Mouse (Mus musculus) heart, postnatal 14 days (tissue): ENCODE measurements around the gene Dlk2. TPM values are rescaled to one million over a fixed set of nuclear protein-coding genes. Genes with fewer than 3 reads are reported as not detected.

Experiments used
- DNase-seq, 2 experiments: peaks; one replicate each; pipeline ENCODE4 v3.0.0; 2021 to 2022
- intact Hi-C: fragments of 180-260 bp; cut with DNase I; formaldehyde crosslinking; loops from one replicate; pipeline ENCODE4 v1.15.1; 2025
- long read RNA-seq, 2 experiments: library from polyadenylated mRNA; stranded (forward); transcript quantifications; one replicate each; pipeline ENCODE4 v2.0.0; 2021
- total RNA-seq, 2 experiments: library from RNA; stranded (reverse); gene quantifications; 2 replicates each; pipeline ENCODE4 v1.2.3; 2021

Dlk2 gene
- under 1 TPM; 0.68 to 0.84 TPM for total RNA-seq
- long read RNA-seq, experiment 1 = 0 reads
- long read RNA-seq, experiment 2, partial matches to known transcripts = 1 of 1 reads
- long read RNA-seq, experiment 2, other reads (novel, unspliced or antisense) = 0 of 1 reads

DNA sequence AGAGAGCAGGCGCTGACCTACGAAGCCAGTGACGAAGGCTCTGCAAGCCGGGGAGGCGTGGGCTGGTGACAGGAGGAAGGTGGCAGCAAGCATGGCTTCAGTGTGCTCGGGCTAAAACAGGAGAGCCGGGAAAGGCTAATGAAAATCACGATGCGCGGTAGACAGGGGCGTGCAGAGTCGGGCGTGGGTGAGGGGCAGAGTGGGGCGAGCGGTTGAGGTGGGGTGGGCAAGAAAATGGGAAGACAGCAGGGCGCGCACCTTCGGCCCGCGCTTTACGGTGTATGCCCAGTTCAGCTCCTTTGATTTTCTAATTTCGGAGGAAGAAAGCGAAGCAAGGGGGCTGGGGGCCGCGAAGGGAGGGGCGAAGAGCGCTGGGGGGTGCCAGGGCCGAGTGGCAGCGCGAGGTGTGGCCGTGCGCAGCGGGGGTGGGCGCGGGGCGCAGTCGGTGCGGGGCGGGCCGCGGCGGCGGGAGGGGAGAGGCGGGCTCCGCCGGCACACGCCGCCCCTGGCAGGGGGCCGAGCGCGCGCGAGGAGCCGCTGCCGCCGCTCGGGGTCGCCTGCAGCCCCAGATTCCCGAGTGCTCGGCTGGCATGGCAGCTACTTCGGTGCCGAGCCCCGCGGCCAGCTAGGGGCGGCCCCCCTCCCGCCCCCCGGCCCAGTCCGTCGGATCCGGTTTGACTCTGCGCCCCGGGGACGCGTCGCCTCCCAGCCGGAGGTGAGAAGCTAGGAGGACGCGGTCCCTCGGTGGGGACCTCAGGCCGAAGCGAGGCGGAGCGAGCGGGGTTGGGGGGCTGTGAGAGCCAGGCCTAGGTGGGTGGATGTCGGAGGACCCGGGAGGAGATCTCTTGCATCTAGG, at the start of gene Dlk2:
Gene Dlk2 (plus strand): TSS at position 58 of the 856 bp plus-strand sequence.
- peak; percentile 25 to 27 for DNase-seq
- intact Hi-C loops = loop anchor here (1.0 to 5.0 kb wide), 2 partner anchors 31 to 565 kb away; partner anchors contain the start of gene 1600014C23Rik

DNA sequence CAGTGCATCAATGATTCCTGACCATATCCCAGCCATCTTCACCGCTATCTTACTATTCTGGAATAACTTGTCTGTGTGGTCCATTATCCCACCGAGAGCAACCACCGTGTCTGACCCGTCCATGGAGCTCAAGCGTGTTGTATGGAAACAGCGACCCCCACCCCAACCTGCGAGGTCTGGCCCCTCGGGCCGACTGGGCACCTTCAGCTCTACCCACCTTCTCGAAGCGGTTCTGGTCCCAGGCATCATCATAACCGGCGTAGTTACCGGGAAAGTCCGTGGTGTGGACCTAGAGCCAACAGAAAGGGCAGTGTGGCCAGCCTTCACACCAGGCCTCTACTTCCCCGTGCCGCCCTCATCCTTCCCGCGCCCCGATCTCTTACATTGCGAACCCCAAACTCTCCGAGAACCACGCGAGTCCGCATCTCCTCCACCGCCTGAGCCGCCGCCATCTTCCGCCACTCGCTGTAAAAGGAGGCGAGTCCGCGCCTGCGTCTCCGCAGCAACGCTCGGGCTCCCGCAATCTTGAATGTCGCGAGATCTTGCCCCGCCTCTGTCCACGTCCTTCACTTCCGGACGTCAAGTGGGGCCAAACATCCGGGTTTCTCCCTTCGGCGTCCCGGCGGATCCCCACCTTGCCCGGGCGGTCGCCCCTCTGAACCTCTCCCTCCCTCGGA, 49.6 kb upstream of the Dlk2 start, which contains the start of the genes Polr1c and Yipf3:
Gene Polr1c (minus strand): TSS at position 543 of the 677 bp plus-strand sequence.
Gene Yipf3 (plus strand): TSS at position 569 of the 677 bp plus-strand sequence.
- intact Hi-C loops = loop anchor here (5.0 kb wide), 1 partner anchor 135 kb away; the partner anchor contains the start of gene Zfp318

DNA sequence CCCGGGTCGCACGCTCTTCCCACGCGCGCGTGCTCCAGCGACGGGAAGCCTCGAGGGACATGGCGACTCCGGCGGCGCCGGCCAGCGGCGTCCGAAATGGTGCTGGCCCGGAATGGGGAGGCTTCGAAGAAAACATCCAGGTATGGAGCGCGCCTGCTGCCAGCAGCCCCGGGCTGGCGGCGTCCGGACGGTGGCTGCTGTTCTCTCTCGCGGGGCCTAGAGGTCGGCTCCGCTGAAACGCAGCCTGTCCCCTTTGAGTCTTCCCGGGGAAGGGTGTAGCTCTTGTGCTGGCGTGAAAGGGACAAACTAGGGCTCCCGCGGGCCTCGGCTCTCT, 49.1 kb upstream of the Dlk2 start:
- DNase-seq = no peak
- intact Hi-C loops = loop anchor here (5.0 kb wide), 1 partner anchor 134 kb away; the partner anchor contains the start of gene Zfp318

More for the DNA sequence above, 49.6 kb upstream of the Dlk2 start, which contains the start of the genes Polr1c and Yipf3:
- peak; percentile 93 to 97 for DNase-seq

DNA sequence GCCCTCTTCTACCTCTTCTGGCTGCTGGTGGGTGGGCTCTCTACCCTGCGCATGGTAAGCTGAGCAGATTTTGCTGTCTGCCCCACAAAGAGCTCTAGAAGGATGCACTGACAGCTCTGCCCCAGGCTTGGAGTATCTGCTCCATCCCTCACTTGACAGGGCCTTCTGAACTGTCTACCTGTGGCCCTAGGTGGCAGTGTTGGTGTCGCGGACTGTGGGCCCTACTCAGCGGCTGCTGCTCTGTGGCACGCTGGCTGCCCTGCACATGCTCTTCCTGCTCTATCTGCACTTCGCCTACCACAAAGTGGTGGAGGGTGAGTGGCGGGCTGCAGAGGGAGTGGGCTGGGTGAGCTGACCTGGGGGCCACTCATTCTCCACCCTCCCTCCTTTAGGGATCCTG, 46.0 kb upstream of the Dlk2 start:
- DNase-seq = no peak
- intact Hi-C loops = no loop called here

DNA sequence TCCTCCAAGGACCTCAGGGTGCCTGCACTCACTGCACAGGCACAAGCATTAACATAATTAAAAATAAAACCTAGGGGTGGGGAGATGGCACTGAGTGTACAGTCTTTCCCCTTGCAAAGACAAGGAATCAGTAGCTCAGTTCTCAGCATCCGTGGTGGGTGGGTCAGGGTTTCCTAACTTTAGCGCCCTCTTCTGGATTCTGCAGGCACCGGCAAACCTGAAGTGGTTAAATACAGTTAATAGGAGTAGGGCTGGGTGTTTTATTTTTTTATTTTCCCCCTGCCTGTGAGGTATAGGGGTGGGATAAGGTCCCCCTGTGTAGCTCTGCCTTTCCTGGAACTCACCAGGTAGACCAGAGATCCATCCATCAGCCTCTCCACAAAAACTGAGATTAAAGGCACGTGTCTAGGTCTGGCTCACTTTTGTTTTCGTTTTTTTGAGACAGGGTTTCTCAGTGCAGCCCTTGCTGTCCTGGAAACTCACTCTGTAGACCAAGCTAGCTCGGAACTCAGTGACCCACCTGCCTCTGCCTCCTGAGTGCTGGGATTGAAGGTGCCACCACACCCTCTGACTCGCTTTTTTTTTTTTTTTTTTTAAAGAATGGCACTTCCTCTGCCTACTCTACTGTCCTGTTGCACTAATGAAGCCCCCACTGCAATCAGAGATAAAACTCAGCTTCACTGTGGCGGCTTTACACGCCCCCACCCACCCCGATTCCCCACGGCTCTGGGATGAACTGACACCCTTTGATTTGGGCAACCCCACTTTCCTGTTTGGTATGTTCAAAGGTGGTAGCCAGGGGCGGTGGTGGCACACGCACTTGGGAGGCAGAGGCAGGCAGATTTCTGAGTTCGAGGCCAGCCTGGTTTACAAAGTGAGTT, 44.4 kb upstream of the Dlk2 start:
- intact Hi-C loops = no loop called here
- peak in 1 of 2 experiments; percentile 45 for DNase-seq

DNA sequence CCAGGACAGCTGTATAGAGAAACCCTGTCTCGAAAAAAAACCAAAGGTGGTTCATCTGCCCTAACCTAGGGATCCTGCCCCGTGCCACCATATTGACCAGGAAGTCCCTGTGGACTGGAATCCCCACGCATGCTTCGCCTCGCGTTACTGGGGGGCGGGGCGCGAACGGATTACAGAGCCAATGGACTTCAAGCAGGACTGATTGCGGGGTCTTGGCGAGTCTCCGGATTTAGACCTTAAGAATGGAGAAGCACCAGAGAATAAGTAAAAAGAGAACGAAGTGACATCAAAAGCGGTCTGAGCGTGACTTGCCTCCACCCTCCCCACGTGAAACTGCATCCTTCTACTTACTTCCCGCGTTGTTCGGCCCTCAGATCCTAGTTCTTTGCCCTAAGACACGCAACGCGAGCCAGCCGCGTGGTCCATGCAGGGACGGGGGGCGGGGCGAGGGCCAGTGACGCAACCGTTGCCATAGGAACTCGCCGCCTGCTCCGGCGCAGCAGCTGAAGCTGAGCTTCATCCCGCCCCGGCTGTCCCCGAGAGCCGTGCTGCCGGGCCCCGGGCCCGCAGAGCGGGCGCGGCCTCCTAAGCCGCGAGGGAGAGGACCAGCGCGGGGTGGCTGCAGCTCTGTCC, 43.7 kb upstream of the Dlk2 start, which contains the start of gene Lrrc73:
Gene Lrrc73 (plus strand): TSS at position 80 of the 633 bp plus-strand sequence.
- DNase-seq = peak; percentile 91 to 94
- intact Hi-C loops = no loop called here

DNA sequence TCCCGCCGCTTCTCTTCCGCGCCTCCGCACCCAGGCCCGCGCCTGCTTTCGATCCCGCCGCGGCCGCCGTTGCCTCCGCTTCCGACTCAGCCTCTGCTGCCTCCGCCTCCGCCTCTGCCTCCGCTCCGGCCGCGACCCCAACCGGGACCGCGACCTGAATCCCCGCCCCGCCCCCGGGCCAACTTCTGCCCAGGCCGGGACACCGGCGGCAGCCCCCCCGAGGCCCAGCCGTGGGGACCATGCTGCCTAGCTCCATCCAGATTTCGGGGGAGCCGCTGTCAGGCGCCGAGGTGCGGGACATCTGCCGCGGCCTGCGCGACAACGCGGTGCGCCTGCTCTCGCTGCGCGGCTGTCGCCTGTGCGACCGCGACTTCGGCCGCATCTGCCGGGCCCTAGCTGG, 43.1 kb upstream of the Dlk2 start:
- DNase-seq = no peak
- intact Hi-C loops = no loop called here

DNA sequence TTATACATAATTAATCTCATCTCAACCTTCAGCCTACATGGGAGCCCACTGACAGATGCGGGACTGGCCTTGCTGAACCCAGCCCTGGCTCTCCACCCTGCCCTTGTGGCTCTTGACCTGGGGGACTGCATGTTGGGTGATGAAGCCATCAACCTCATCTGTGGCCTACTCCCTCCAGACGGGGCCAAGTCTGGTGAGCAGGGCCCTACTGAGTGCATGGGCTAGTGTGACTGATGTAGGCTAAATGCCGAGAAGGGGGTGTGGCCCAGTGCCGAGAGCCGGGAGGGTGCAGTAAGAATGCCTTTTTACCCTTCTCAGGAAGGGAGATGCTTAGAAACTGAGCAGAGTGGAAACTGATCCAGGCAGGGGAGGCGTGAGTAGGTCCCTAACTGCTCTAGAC, 42.1 kb upstream of the Dlk2 start:
- intact Hi-C loops = no loop called here
- DNase-seq = no peak

DNA sequence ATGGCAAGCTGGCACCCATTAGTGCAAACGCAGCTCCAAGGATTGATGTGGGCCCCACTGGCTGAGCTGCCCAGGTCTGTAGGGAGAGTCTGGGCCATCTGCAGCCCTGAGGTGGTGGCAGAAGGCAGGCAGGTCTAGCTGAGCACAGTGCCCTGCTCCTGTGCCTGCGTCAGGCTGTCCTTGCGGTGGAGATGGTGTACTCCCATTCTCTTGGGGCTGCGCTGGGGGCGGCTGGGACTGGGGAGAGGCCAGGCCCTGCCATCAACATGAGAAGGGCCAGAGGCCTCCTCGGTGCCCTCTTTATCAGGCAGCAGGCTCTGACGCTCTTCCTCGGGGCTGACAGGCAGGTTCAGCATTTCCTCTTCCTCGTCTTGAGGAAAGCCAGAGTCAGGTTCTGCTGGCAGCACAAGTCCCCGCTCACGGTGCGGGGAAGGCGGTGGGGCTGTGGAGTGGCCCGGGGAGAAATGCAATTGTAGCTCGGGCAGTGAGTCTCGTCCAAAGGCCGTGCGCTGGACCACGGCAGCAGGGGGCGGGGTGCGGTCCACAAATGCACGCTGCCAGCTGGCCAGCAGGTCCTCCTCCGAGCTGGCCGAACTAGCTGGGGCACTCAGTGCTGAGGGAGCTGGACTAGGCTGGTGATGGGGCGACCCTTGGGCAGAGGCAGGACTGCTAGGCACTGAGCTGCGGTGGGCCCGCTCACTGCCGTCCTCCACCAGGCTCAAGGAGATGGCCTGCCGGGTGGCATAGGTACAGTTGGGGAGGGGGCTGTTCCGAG, 38.8 kb upstream of the Dlk2 start:
- intact Hi-C loops = no loop called here
- no peak for DNase-seq

DNA sequence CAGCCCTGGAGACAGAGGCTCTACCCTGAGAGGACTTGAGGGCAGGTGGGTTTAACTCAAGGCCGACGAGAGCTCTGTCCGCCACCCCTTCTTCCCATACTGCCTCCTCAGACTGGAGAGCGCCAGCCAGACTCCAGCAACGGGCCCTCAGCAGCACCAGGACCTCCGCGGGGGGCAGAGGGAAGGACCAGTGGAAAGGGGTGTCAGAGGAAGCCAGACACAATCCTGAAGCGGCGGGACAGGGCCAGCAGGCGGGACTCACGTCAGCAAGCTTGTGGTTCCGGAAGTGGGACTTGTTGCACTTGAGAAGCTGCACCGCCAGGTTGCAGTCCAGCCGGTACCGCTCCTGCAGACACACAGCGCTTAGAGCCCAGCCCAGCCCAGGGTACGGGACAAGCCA, 37.5 kb upstream of the Dlk2 start:
- intact Hi-C loops = no loop called here
- DNase-seq = no peak

DNA sequence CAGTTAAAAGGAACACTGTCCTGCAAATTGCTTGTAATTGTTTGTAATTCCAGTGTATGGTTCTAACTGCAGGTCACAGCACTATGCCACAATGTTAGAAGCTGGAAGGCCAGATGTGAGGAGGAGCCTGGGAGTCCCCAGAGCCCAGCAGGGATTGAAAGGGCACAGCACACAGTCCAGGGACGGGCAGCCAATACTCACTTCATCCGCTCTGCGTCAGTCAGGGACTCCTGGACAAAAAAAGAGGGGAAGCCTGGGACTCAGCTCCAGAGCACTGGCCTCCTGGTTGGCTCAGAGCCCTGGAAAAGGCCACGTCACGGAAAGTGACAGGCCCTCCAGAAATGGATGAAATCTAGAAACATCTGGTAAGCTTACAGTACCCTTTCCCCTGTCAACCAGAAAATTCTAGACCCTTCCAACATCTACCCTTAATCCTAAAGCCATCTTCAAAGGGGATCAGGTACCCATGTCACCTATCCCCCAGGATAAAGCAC, 35.0 kb upstream of the Dlk2 start:
- intact Hi-C loops = no loop called here
- DNase-seq = no peak

DNA sequence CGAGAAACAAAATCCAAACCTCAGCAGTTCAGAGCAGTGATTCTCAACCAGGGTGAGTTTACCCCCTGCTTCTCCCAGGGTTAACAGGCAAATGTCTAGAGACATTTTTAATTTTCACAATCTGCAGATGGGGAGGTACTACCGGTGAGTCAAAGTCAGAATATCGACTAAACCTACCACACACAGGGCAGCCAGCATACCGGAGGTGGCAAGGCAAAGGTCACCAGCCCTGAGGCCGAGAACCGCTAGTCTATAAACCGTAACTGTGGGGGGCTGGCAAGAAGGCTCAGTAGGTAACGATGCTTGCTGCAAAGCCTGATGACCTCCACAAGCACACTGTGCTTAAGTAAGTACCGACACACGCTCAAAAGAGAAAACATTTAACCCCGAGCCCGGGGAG, 31.7 kb upstream of the Dlk2 start:
- DNase-seq = no peak
- intact Hi-C loops = loop anchor here (5.0 kb wide), 1 partner anchor 122 kb away; no protein-coding TSS in a partner anchor

DNA sequence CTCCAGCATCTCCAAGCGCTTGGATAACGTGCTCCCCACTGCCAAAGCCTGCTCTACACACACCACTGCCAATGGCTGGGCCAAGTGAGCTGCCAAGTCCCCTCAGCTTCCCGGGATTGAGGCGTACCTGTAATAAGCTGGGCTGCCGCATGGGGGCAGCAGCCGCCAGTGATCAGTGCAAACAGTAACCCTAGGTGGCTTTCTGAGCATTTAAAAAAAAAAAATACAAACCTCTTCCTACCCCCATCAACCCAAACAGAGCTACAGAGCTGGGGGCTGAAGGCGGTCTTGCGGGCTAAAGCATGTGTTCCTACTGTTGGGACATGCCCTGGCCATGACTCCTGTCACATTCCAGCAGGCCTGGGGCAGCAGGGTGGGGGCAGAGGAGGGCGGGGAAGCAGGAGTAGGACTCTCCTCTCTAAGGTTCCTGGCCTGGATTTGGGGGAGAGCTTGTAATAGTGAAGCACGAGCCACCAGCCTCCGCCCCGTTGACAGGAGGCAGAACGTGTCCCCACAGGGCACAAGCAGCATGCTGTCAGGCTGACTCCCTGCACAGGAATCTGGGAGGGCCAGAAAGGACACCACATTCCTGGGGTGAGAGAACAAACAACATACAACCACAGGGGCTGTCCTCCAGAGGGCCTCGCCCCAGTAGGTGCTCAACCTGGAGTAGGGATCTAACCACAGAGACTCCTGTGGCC, 31.2 kb upstream of the Dlk2 start:
- intact Hi-C loops = loop anchor here (1.0 to 5.0 kb wide), 2 partner anchors 32 to 121 kb away; no protein-coding TSS in a partner anchor
- peak; percentile 88 to 91 for DNase-seq

DNA sequence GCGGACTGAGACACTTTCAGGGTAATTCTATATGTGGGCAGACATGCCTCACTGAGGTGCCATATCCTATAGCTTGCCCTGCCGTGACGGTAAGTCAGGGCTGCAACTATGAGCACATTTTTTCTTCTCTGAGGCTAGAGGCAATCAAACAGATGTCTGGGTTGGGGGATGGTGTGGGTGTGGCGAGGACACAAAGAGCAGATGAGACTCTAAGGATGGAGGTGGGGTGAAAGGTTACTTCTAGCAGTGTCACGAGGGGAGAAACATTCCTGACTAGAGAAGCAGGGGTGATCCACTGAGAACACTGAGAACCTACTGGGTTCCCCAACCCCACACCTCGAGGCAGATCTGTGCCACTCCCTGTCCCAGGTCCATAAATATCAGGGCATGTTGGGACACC, 30.2 kb upstream of the Dlk2 start:
- no peak for DNase-seq
- intact Hi-C loops = loop anchor here (1.0 to 5.0 kb wide), 2 partner anchors 31 to 120 kb away; no protein-coding TSS in a partner anchor

DNA sequence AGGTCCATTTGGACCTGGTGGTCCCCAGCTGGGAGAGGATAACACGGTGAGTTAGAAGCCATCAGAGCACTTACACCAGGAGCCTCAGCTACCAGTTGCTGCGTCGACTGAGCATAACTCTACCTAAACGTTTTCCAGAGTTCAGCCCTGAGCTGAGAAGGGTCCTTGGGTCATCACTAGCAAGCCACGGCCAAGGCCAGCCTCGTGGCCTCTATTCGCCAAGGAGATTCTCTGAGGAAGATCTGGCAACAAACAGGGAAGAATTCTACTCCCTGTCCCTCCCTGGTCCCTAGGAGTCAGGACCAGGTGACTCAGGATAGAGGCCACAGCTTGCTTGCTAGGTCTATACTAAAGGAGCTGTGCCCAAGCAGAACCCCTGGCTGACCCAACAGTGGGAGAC, 29.7 kb upstream of the Dlk2 start:
- DNase-seq = no peak
- intact Hi-C loops = loop anchor here (5.0 kb wide), 1 partner anchor 120 kb away; no protein-coding TSS in a partner anchor

DNA sequence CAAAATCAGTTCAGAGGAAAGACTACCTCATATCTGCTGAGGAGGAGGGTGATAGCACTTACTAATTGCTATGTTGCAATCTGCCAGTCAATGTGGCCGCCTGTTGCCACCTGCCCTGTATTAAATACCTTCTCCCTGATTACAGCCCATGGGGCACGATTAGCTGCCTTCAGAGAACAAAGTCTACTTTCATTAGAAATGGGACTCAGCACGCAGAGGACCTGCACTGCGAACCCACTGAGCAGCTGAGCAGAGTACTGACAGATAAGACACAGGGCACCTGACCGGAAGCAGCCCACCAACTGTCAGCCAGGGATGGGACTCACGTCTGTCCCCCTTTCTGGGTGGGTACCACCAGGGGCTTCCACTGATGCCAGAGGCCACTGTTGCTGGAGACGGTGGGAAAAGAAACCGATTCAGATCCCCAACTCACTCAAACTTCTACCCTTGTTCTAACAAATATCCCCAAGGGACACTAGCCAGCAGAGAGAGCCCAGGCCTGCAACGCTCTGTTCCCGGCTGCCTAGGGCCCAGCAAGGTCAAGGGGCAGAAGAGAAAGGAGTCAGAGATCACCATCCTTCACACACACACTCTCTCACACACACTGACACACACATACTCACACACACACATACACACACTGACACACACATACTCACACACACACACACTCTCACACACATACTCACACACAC, 29.0 kb upstream of the Dlk2 start:
- intact Hi-C loops = loop anchor here (5.0 kb wide), 1 partner anchor 119 kb away; no protein-coding TSS in a partner anchor
- DNase-seq = no peak
